Mouse (Mus musculus): ENCODE data around the gene Ccdc182.

Ccdc182 gene

DNA sequence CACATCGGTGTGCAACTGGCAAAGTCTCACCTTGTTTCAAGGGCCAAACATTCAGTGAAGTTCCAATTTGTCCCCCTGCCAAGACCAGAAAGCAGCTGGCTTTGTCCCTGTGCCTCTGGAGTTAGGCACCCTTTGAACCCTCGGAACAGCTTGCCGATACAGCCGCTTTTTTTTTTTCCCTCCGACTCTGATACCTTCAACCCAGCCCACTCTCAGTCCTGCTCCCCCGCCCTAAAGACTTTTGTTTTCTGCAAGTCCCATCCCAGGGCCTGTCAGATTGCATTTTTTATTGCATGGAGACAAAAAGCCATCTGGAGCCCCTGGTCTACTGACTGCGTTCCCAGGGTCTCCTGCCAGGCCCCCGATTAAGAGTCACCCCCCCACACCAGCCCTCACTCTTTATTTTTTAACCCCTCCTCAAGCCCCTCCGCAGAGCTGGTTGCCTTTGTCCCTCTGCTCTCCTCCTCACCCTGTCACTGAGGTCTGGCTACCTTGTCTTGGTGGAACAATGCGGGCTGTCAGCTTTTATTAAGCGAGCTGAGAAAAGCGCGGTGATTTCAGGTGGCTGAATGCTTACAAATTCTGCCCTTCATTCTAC lies 18.9 kb upstream of the Ccdc182 start:
- POLR2A ChIA-PET: interaction anchor here in 3 of 4 experiments (0.6 to 1.8 kb wide), 14 partner anchors 11 to 499 kb away, joined by 3 to 10 read pairs (median 4); no protein-coding TSS in a partner anchor
- CTCF ChIA-PET: interaction anchor here (0.6 to 1.9 kb wide), 16 partner anchors 16 to 853 kb away, joined by 3 to 11 read pairs (median 4); no protein-coding TSS in a partner anchor

- ChIA-PET CTCF (interaction anchor here (0.6 to 1.9 kb wide), 13 partner anchors 17 to 547 kb away, joined by 3 to 10 read pairs (median 4); no protein-coding TSS in a partner anchor), POLR2A (interaction anchor here in 3 of 4 experiments (0.5 to 1.8 kb wide), 12 partner anchors 12 to 498 kb away, joined by 3 to 10 read pairs (median 4); partner anchors contain the start of gene Dynll2 (in 1 of the 3))
Measured at GRCm38 (mm10) chr11:88275949-88276348, 17.9 kb upstream of the Ccdc182 start.

GRCm38 (mm10) chr11:88276534-88277308 lies 17.1 kb upstream of the Ccdc182 start:
- CTCF ChIA-PET: interaction anchor here (0.6 to 1.6 kb wide), 7 partner anchors 24 to 546 kb away, joined by 3 to 10 read pairs (median 5); no protein-coding TSS in a partner anchor
- POLR2A ChIA-PET: interaction anchor here in 2 of 4 experiments (0.5 to 1.5 kb wide), 3 partner anchors 161 to 354 kb away, joined by 3 to 4 read pairs (median 4); no protein-coding TSS in a partner anchor

DNA sequence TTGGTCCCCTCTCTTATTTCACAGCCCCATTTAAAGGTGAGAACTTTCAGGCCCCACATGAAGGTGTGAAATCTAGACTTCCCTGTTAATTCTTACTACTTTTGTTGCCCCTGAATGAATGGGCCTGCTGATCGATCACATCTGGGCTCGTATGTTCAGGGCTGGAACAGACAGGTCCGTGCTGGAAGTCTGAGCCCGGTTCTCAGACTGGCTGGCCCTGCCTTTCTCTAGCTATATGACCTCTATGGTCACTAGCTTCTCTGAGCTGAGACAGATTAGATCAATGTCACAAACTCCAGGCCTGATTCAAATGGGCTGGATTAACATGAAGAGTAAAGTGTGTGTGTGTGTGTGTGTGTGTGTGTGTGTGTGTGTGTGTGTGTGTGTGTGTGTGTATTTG lies 14.9 kb upstream of the Ccdc182 start:
- POLR2A ChIA-PET: interaction anchor here in 1 of 4 experiments (0.6 to 1.8 kb wide), 3 partner anchors 29 to 449 kb away, joined by 3 to 5 read pairs (median 4); no protein-coding TSS in a partner anchor

DNA sequence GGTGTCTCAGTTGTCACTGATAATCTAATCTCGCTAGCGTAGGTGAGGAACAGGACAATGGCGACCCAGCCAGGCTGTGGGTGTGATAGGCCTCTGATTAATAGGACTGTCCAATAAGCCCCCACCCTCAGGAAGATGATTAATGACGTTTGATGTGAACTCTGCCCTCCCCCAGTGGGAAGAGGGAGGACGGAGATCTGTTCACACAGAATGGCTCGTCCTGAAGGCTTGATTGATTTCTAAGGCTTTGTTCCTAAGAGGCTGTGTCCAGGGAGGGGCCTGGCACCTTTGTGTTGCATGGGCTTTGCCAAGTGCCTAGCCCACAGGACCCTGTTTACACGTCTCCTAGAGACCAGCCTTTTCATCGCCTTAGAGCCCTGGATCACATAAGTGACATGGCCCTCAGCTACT lies 13.4 kb upstream of the Ccdc182 start:
- ChIA-PET POLR2A (interaction anchor here in 3 of 4 experiments (0.6 kb wide), 3 partner anchors 69 to 351 kb away, joined by 3 to 4 read pairs (median 3); no protein-coding TSS in a partner anchor), CTCF (interaction anchor here (0.6 to 2.2 kb wide), 7 partner anchors 14 to 549 kb away, joined by 4 to 15 read pairs (median 4); partner anchors contain the start of gene Ccdc182 (in 1 of the 4))

More for the DNA sequence above, 14.9 kb upstream of the Ccdc182 start:
- CTCF ChIA-PET: interaction anchor here in 3 of 4 experiments (0.6 to 1.5 kb wide), 11 partner anchors 13 to 544 kb away, joined by 3 to 8 read pairs (median 3); no protein-coding TSS in a partner anchor

GRCm38 (mm10) chr11:88281428-88282119 lies 12.3 kb upstream of the Ccdc182 start:
- ChIA-PET CTCF (interaction anchor here (0.5 to 2.2 kb wide), 43 partner anchors 10 to 549 kb away, joined by 3 to 16 read pairs (median 4); partner anchors contain the start of gene Ccdc182 (in 3 of the 4)), POLR2A (interaction anchor here in 3 of 4 experiments (0.6 to 1.2 kb wide), 3 partner anchors 190 to 223 kb away, joined by 3 to 4 read pairs (median 4); no protein-coding TSS in a partner anchor)

- CTCF ChIA-PET: no interaction called here
- POLR2A ChIA-PET: interaction anchor here in 1 of 4 experiments (0.6 kb wide), 1 partner anchor 47 kb away, joined by 3 read pairs; no protein-coding TSS in a partner anchor
Measured at GRCm38 (mm10) chr11:88282516-88282915, 11.3 kb upstream of the Ccdc182 start.

DNA sequence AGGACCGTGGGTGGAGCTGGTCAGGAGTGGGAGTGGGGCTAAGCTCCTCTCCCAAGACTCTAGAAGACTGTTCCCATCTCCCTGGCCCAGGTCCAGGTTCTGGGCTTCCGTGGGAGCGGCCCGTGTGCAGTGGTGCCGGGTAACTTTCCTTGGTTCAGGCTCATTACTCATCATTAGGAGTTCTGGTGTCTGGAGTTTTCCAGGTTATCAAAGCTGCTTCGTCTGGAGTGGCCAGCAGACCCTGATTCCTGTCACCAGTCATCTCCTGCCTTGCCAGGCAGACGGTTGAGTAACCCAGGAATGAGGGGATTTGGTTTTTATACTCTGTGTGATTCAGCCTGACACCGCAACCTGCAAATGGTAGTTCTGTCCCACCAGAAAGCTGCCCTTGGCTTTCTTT lies 7.8 kb upstream of the Ccdc182 start:
- POLR2A ChIA-PET: interaction anchor here in 1 of 4 experiments (1.4 kb wide), 1 partner anchor 47 kb away, joined by 3 read pairs; no protein-coding TSS in a partner anchor
- CTCF ChIA-PET: interaction anchor here in 3 of 4 experiments (0.7 to 1.4 kb wide), 3 partner anchors 31 to 227 kb away, joined by 3 to 4 read pairs (median 3); no protein-coding TSS in a partner anchor

DNA sequence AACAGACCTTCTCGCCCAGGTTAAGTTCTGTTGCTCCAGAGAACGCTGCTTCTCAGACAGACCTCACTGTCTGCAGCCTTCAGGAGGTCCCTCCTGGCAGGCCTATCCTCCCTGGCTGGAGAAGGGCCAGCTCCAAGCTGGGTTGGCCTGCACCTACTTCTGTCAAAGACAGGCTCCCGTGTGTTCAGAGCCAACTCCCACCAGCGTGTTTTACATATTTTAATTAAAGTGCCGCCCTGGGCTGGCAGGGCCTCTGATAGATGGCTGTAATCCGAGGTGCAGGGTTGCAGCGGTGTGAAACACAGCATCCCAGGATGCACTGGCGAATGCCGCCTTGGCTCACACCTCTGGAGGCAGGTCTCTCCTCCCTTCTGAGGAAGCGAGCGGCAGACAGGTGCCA lies 5.5 kb upstream of the Ccdc182 start:
- ChIA-PET POLR2A (interaction anchor here in 2 of 4 experiments (0.6 to 1.1 kb wide), 2 partner anchors 46 to 538 kb away, joined by 3 to 13 read pairs; no protein-coding TSS in a partner anchor), CTCF (interaction anchor here in 1 of 4 experiments (1.0 to 1.1 kb wide), 2 partner anchors 19 to 36 kb away, joined by 3 to 4 read pairs; no protein-coding TSS in a partner anchor)

- POLR2A ChIA-PET: interaction anchor here in 1 of 4 experiments (1.1 kb wide), 1 partner anchor 537 kb away, joined by 3 read pairs; no protein-coding TSS in a partner anchor
- CTCF ChIA-PET: interaction anchor here in 3 of 4 experiments (0.6 to 1.1 kb wide), 4 partner anchors 18 to 71 kb away, joined by 3 to 4 read pairs (median 4); no protein-coding TSS in a partner anchor
Measured at GRCm38 (mm10) chr11:88288805-88289340, 5.0 kb upstream of the Ccdc182 start.

DNA sequence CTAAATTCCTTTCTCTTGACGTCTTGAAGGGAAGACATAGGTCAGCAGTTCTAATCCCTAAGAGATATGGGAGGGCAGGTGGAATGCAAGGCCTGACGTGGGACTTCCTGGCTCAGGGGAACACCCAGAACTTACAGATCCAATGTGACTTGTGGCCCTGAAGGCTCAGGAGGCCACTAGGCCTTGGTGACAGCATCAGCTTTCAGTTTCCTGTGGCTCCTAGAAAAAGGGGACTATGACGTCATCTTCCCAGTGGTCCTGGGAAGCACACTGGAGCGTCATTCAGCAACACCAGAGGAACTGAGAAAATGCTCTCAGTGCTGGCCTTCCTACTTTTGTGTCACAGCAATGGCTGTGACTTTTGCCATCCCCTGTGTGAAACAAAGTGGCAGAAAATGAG lies 2.6 kb upstream of the Ccdc182 start:
- ChIA-PET POLR2A (interaction anchor here in 2 of 4 experiments (0.6 to 1.2 kb wide), 4 partner anchors 39 to 324 kb away, joined by 3 to 6 read pairs (median 4); partner anchors contain the start of gene Mrps23 (in 1 of the 2)), CTCF (interaction anchor here (0.5 to 2.3 kb wide), 16 partner anchors 9 to 532 kb away, joined by 3 to 14 read pairs (median 5); no protein-coding TSS in a partner anchor)

GRCm38 (mm10) chr11:88291688-88292087 lies 2.2 kb upstream of the Ccdc182 start:
- CTCF ChIA-PET: interaction anchor here (0.5 to 2.3 kb wide), 24 partner anchors 10 to 1941 kb away, joined by 3 to 14 read pairs (median 4); no protein-coding TSS in a partner anchor
- POLR2A ChIA-PET: interaction anchor here in 2 of 4 experiments (0.6 to 2.1 kb wide), 5 partner anchors 16 to 324 kb away, joined by 3 to 6 read pairs (median 3); partner anchors contain the start of gene Mrps23 (in 1 of the 2)

DNA sequence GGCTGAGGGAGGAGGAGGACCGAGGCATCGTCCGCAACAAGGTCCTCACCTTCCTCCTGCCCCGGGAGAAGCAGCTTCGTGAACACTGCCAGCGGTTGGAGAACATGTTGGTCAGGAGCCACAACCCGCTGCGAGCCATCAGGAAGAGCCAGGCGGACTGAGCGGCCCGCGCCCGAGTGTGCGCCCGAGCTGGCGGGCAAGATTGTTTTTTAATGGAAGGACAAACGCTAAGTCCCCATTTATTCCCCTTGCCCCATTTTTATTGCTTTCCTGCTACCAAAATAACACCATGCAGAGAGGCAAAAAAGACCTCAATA lies 494 bp downstream of the Ccdc182 start:
- ChIA-PET POLR2A (interaction anchor here in 3 of 4 experiments (0.8 to 1.3 kb wide), 7 partner anchors 13 to 449 kb away, joined by 3 read pairs; no protein-coding TSS in a partner anchor), CTCF (interaction anchor here in 2 of 4 experiments (1.0 to 2.0 kb wide), 6 partner anchors 13 to 528 kb away, joined by 3 to 8 read pairs (median 4); no protein-coding TSS in a partner anchor)

GRCm38 (mm10) chr11:88295298-88295697 lies 1.4 kb downstream of the Ccdc182 start:
- CTCF ChIA-PET: interaction anchor here in 1 of 4 experiments (1.5 kb wide), 1 partner anchor 20 kb away, joined by 3 read pairs; no protein-coding TSS in a partner anchor
- POLR2A ChIA-PET: no interaction called here

DNA sequence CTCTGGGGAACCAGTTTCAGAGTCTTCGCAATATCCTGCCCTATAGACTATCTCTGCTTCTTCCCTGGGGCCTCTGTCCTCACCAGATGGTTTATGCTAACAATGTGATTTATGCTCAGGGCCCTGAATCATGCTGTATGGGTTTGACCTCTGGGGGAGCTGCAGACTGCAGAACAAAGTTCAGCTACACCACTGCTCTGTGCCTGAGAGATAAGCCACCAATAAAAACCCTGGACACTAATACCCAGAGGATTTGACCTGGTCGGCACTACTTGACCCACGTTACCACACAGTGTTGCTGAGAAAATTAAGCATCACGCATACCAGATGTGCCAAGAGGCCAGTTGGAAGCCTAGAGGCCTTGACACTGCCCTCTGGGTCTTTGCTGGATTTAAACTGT lies 3.7 kb downstream of the Ccdc182 start:
- ChIA-PET POLR2A (no interaction called here), CTCF (interaction anchor here in 2 of 4 experiments (0.7 to 2.2 kb wide), 5 partner anchors 10 to 525 kb away, joined by 3 to 12 read pairs (median 3); no protein-coding TSS in a partner anchor)

- ChIA-PET POLR2A (interaction anchor here in 1 of 4 experiments (0.6 kb wide), 1 partner anchor 73 kb away, joined by 5 read pairs; no protein-coding TSS in a partner anchor), CTCF (interaction anchor here in 2 of 4 experiments (0.7 to 2.2 kb wide), 3 partner anchors 8 to 187 kb away, joined by 3 to 6 read pairs (median 5); no protein-coding TSS in a partner anchor)
Measured at GRCm38 (mm10) chr11:88299345-88299744, 5.5 kb downstream of the Ccdc182 start.

- POLR2A ChIA-PET: interaction anchor here in 2 of 4 experiments (0.5 to 1.1 kb wide), 3 partner anchors 92 to 416 kb away, joined by 3 to 4 read pairs (median 4); no protein-coding TSS in a partner anchor
- CTCF ChIA-PET: interaction anchor here in 2 of 4 experiments (0.7 to 1.7 kb wide), 3 partner anchors 10 to 20 kb away, joined by 4 to 16 read pairs (median 5); no protein-coding TSS in a partner anchor
Measured at GRCm38 (mm10) chr11:88301619-88302018, 7.8 kb downstream of the Ccdc182 start.

Data from embryonic stem cell, embryonic (primary cell).